Mouse (Mus musculus): ENCODE measurements around the gene Wdtc1. TPM values are rescaled to one million over a fixed set of nuclear protein-coding genes. Genes with fewer than 3 reads are reported as not detected.
A peak's percentile ranks its signal among the peaks of the same experiment; 100 is the strongest.

Gene Wdtc1
- polyA plus RNA-seq, 1 experiment: 21.7 TPM

- Histone ChIP-seq H3K4me1 (ENCODE audit: control insufficient read depth, insufficient read depth, low read length) (no peaks in the 10 kb centered on the region), H3K4me3 (ENCODE audit: insufficient read depth, low read length) (peak overlapping the region; percentile 53), H3K27ac (ENCODE audit: insufficient read depth, low read length) (no peak overlapping the region)
- no peak for TF ChIP-seq POLR2A (IDR thresholded peaks at IDR 0.05; ENCODE audit: low read depth, low read length)
- TF ChIP-seq CTCF (IDR thresholded peaks at IDR 0.05; ENCODE audit: borderline replicate concordance, insufficient read depth, low read length): no peak
These were observed 14.7 kb downstream of the Wdtc1 start for GRCm38 (mm10) chr4:133338521-133339095.

- no peak overlapping the region for H3K27ac ChIP-seq (ENCODE audit: insufficient read depth, low read length)
- no peak for TF ChIP-seq POLR2A (IDR thresholded peaks at IDR 0.05; ENCODE audit: low read depth, low read length)
- no peaks in the 10 kb centered on the region for H3K4me1 ChIP-seq (ENCODE audit: control insufficient read depth, insufficient read depth, low read length)
- H3K4me3 ChIP-seq (ENCODE audit: insufficient read depth, low read length): peak overlapping the region; percentile 53
These were observed 15.3 kb downstream of the Wdtc1 start for GRCm38 (mm10) chr4:133337833-133338520.

- Histone ChIP-seq H3K4me1 (ENCODE audit: control insufficient read depth, insufficient read depth, low read length) (no peaks in the 10 kb centered on the region), H3K27ac (ENCODE audit: insufficient read depth, low read length) (no peak overlapping the region), H3K4me3 (ENCODE audit: insufficient read depth, low read length) (no peak overlapping the region)
- TF ChIP-seq CTCF (IDR thresholded peaks at IDR 0.05; ENCODE audit: borderline replicate concordance, insufficient read depth, low read length) (no peak), POLR2A (IDR thresholded peaks at IDR 0.05; ENCODE audit: low read depth, low read length) (no peak)
These were observed 20.0 kb downstream of the Wdtc1 start for GRCm38 (mm10) chr4:133333306-133333705.

- H3K4me1 ChIP-seq (ENCODE audit: control insufficient read depth, insufficient read depth, low read length): peaks cover 4% of the 10 kb centered on the region; the same call in 1 of the 2 replicates
- no peak overlapping the region for H3K4me3 ChIP-seq (ENCODE audit: insufficient read depth, low read length)
- H3K27ac ChIP-seq (ENCODE audit: insufficient read depth, low read length): no peak overlapping the region
- no peak for TF ChIP-seq CTCF (IDR thresholded peaks at IDR 0.05; ENCODE audit: borderline replicate concordance, insufficient read depth, low read length)
- TF ChIP-seq POLR2A (IDR thresholded peaks at IDR 0.05; ENCODE audit: low read depth, low read length): no peak
These were observed 23.0 kb downstream of the Wdtc1 start for GRCm38 (mm10) chr4:133330296-133330695.

GRCm38 (mm10) chr4:133328129-133328528 is 25.2 kb downstream of the Wdtc1 start:
- TF ChIP-seq POLR2A (IDR thresholded peaks at IDR 0.05; ENCODE audit: low read depth, low read length) (no peak), CTCF (IDR thresholded peaks at IDR 0.05; ENCODE audit: borderline replicate concordance, insufficient read depth, low read length) (no peak)
- no peak overlapping the region for H3K4me3 ChIP-seq (ENCODE audit: insufficient read depth, low read length)
- peaks cover 4% of the 10 kb centered on the region; the same call in 1 of the 2 replicates for H3K4me1 ChIP-seq (ENCODE audit: control insufficient read depth, insufficient read depth, low read length)
- no peak overlapping the region for H3K27ac ChIP-seq (ENCODE audit: insufficient read depth, low read length)

GRCm38 (mm10) chr4:133319667-133320066 is 33.6 kb downstream of the Wdtc1 start:
- Histone ChIP-seq H3K4me3 (ENCODE audit: insufficient read depth, low read length) (no peak overlapping the region), H3K4me1 (ENCODE audit: control insufficient read depth, insufficient read depth, low read length) (no peaks in the 10 kb centered on the region), H3K27ac (ENCODE audit: insufficient read depth, low read length) (no peak overlapping the region)
- no peak for TF ChIP-seq POLR2A (IDR thresholded peaks at IDR 0.05; ENCODE audit: low read depth, low read length)
- TF ChIP-seq CTCF (IDR thresholded peaks at IDR 0.05; ENCODE audit: borderline replicate concordance, insufficient read depth, low read length): no peak

GRCm38 (mm10) chr4:133315991-133316390 is 37.3 kb downstream of the Wdtc1 start:
- no peak overlapping the region for H3K27ac ChIP-seq (ENCODE audit: insufficient read depth, low read length)
- H3K4me3 ChIP-seq (ENCODE audit: insufficient read depth, low read length): no peak overlapping the region
- no peaks in the 10 kb centered on the region for H3K4me1 ChIP-seq (ENCODE audit: control insufficient read depth, insufficient read depth, low read length)
- TF ChIP-seq POLR2A (IDR thresholded peaks at IDR 0.05; ENCODE audit: low read depth, low read length) (no peak), CTCF (IDR thresholded peaks at IDR 0.05; ENCODE audit: borderline replicate concordance, insufficient read depth, low read length) (no peak)

GRCm38 (mm10) chr4:133314896-133315295 is 38.4 kb downstream of the Wdtc1 start:
- Histone ChIP-seq H3K4me1 (ENCODE audit: control insufficient read depth, insufficient read depth, low read length) (no peaks in the 10 kb centered on the region), H3K4me3 (ENCODE audit: insufficient read depth, low read length) (no peak overlapping the region), H3K27ac (ENCODE audit: insufficient read depth, low read length) (no peak overlapping the region)
- TF ChIP-seq CTCF (IDR thresholded peaks at IDR 0.05; ENCODE audit: borderline replicate concordance, insufficient read depth, low read length): no peak
- TF ChIP-seq POLR2A (IDR thresholded peaks at IDR 0.05; ENCODE audit: low read depth, low read length): no peak

- TF ChIP-seq CTCF (IDR thresholded peaks at IDR 0.05; ENCODE audit: borderline replicate concordance, insufficient read depth, low read length) (peak; percentile 94), POLR2A (IDR thresholded peaks at IDR 0.05; ENCODE audit: low read depth, low read length) (no peak)
- no peak overlapping the region for H3K4me3 ChIP-seq (ENCODE audit: insufficient read depth, low read length)
- H3K27ac ChIP-seq (ENCODE audit: insufficient read depth, low read length): no peak overlapping the region
- no peaks in the 10 kb centered on the region for H3K4me1 ChIP-seq (ENCODE audit: control insufficient read depth, insufficient read depth, low read length)
These were observed 43.3 kb downstream of the Wdtc1 start for GRCm38 (mm10) chr4:133309948-133310347.

- no peak overlapping the region for H3K4me3 ChIP-seq (ENCODE audit: insufficient read depth, low read length)
- H3K27ac ChIP-seq (ENCODE audit: insufficient read depth, low read length): no peak overlapping the region
- no peaks in the 10 kb centered on the region for H3K4me1 ChIP-seq (ENCODE audit: control insufficient read depth, insufficient read depth, low read length)
- TF ChIP-seq POLR2A (IDR thresholded peaks at IDR 0.05; ENCODE audit: low read depth, low read length) (no peak), CTCF (IDR thresholded peaks at IDR 0.05; ENCODE audit: borderline replicate concordance, insufficient read depth, low read length) (peak; percentile 69)
These were observed 46.0 kb downstream of the Wdtc1 start for GRCm38 (mm10) chr4:133307331-133307730.
